Mouse (Mus musculus) adrenal gland, adult 10 weeks (tissue): ENCODE measurements around the gene Vps37d. TPM values are rescaled to one million over a fixed set of nuclear protein-coding genes. Genes with fewer than 3 reads are reported as not detected.

Source experiments
- polyA plus RNA-seq: library from polyadenylated mRNA; stranded (reverse); fragments of 350-450 nt; fragmentation: Illumina TruSeq; extraction: RNeasy Lipid Tissue Mini Kit (QIAGEN cat#74804); gene quantifications from one replicate; pipeline ENCODE4 v1.2.3, GENCODE M21; 2014; ENCODE audit warnings: low read depth, low replicate concordance

The Vps37d gene
- polyA plus RNA-seq: not detected

DNA sequence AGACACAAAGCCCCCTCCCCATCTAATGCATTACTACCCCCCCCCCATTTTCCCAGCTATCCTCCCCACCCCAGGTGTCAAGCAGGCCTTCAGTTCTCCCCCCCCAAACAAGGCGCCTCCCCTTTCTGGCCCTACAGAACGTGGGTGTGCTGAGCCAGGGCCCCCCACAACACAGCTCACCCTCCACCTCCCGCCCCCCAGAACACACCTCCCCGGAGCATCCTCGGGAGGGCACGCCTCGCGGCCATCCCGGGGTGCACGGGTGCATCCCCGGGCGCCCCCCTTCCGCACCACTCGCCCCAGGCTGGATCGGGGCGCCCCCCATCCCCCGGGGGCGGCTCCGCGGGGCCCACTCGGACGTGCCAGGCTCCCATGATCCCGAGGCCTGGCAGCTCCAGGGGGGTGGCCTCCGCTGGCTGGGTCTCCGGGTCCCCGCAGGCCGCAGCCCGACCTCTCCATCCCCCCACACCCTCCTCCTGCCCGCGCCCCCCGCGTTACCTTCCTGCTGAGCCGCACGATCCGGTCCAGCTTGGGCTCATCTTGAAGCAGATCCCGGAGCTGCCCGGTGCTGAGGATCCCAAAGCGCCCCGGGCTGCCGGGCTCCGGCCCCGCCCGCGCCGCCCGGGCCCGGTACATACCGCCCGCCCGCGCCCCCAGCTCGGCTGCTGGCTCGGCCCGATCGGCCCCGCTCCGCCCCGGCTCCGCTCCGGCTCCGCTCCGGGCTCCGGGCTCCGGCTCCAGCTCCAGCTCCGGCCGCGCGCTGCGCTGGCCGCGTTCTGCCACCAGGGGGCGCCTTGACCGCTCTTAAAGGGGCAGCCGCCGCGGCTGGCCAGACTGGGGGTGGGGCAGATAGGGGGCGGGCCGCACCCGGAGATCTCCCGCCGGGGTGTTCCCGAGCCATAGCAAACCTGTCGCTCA lies at the start of gene Vps37d:
Gene Vps37d, minus strand, starts transcription at position 703 of the 918 bp plus-strand sequence.

DNA sequence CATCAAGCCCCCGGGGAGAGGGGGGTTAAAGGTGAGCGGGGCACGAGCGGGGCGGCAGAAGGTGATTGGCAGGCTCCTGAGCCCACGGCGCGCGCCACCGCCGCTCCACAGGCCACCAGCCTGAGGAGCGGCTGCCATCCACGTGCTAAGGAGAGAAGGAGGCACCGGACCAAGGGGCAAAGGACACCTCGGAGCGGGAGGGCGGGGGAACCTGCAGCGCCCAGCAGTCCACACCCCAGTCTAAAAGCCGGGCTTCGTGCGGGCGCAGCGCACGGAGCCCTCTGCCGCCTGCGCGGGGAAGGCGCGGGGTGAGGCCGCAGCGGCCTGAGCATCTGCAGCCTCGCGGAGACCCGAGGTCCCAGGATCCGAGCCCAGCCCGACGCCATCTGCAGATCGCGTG lies 11.6 kb upstream of the Vps37d start, which contains the start of gene Mlxipl:
Gene Mlxipl, plus strand, starts transcription at position 238 of the 400 bp plus-strand sequence.

DNA sequence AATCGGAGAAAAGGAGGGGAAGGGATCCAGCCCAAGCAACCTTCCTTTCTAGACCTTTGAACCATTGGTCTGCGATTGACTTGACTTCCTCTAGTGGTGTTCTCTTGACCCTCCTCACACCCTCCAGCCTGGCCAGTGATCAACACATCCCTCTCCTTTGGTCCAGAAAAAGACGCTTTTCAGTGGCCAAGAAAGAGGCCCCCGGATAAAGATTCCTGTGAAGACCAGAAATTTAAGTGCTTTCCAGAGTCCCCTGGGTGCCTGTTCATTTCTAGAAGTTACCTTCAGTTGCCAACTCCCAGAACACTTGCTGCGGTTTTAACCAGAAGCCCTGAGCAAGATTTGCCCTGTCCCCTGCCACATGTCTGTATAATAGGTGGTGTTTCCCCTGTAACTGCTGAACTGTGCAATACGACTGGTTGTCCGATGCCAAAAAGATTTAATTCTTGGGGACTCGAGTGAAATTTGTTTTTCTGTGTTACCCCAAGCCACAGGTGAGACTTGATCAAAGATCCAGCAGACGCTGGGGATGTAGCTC lies 13.1 kb downstream of the Vps37d start, which contains the start of gene Bud23:
Gene Bud23, minus strand, starts transcription at position 51 of the 538 bp plus-strand sequence.

GRCm38 (mm10) chr5:135063629-135064381 lies 14.3 kb downstream of the Vps37d start, which contains the start of gene Dnajc30:
Gene Dnajc30, plus strand, starts transcription at chr5:135064202.

DNA sequence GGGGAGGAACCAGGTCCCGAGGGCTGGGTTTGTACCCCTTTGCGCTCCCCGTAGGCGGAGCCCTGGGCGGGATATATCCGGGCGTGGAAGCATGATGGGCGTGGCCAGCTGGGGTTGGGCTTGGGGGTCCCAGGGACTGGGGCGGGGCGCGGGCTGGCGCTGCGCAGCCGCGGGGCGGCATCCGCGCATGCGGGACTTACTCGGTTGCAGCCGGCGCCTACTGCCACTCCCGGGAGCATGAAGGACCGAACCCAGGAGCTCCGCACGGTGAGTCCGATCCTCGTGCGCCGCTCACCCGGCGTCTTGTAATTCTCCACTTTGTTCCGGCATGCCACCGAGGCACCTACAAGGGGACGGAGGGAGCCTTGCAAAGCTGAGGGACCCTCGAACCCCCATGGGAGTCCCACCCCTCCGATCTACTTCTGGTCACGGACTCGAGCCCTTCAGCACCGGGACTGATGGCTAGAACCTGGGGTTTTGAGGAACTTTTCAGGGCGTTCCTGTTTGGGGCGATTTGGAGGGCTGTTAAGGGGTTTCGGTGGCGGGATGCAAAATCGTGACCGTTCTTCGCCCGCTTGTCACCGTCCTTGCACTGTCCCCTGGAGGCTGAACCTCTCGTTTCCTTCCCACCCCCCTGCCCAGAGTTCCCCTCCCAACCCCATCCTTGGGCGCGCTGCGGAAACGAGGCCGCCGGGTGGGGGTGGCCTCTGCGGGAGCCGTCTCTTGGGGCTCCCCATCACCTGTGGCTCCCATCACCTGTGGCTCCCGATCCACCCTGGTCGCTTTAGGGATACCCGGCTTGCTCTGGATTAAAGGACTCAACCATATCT lies 54.5 kb downstream of the Vps37d start, which contains the start of gene Stx1a:
Gene Stx1a, plus strand, starts transcription at position 139 of the 830 bp plus-strand sequence.

Other genes starting within 250 kb of the Vps37d start
- gene Tmem270, start 171.5 kb downstream of the Vps37d start, polyA plus RNA-seq: not detected
- gene Cldn13, start 162.7 kb downstream of the Vps37d start, polyA plus RNA-seq: not detected
- 18.1 TPM for gene Mettl27, start 145.9 kb downstream of the Vps37d start, polyA plus RNA-seq
- gene Cldn4, start 131.3 kb downstream of the Vps37d start, polyA plus RNA-seq: not detected
- gene Cldn3, start 92.1 kb downstream of the Vps37d start, polyA plus RNA-seq: not detected
- 6.6 TPM for gene Abhd11, start 69.1 kb downstream of the Vps37d start, polyA plus RNA-seq
- gene Stx1a, start 54.8 kb downstream of the Vps37d start, polyA plus RNA-seq: 0.29 TPM
- gene Dnajc30, start 14.1 kb downstream of the Vps37d start, polyA plus RNA-seq: 16.5 TPM
- gene Bud23, start 13.3 kb downstream of the Vps37d start, polyA plus RNA-seq: 14.9 TPM
- gene Mlxipl, start 11.6 kb upstream of the Vps37d start, polyA plus RNA-seq: 1.7 TPM
- gene Tbl2, start 71.4 kb upstream of the Vps37d start, polyA plus RNA-seq: 7.7 TPM
- 24.0 TPM for gene Bcl7b, start 90.0 kb upstream of the Vps37d start, polyA plus RNA-seq
- gene Baz1b, start 109.0 kb upstream of the Vps37d start, polyA plus RNA-seq: 71.1 TPM
- gene Fzd9, start 173.0 kb upstream of the Vps37d start, polyA plus RNA-seq: not detected